Mouse (Mus musculus) limb, embryonic 14.5 days (tissue): Measurements from ENCODE around the gene Tagln2. TPM values are rescaled to one million over a fixed set of nuclear protein-coding genes. Genes with fewer than 3 reads are reported as not detected.

Experiments used
- ATAC-seq: fragments of 200-750 bp; cut with Nextera tagmentation; 2 replicates; pipeline ENCODE4 v1.8.0; 2017; ENCODE audit warnings: low read depth, moderate number of reproducible peaks, moderate TSS enrichment; ENCODE audit not compliant: low FRiP score
- DNase-seq: peaks from one replicate; pipeline ENCODE4 v3.0.0-alpha.2; 2015; ENCODE audit warnings: low spot score
- H3K27ac ChIP-seq: fragments of 300-500 bp; sonication (generic); replicated peaks from 2 replicates; pipeline ENCODE4 v1.5.1; 2014; ENCODE audit warnings: low read depth, mild to moderate bottlenecking, low read length, moderate library complexity, mixed read lengths
- H3K27me3 ChIP-seq: fragments of 300-500 bp; sonication (generic); 2 replicates; pipeline ENCODE4 v1.6.1; 2014; ENCODE audit warnings: low read length, mixed read lengths; ENCODE audit not compliant: control insufficient read depth, insufficient read depth
- H3K36me3 ChIP-seq: fragments of 300-500 bp; sonication (generic); 2 replicates; pipeline ENCODE4 v1.6.1; 2014; ENCODE audit warnings: mild to moderate bottlenecking, low read length, moderate library complexity, mixed read lengths; ENCODE audit not compliant: control insufficient read depth, insufficient read depth
- H3K4me1 ChIP-seq: fragments of 300-500 bp; sonication (generic); 2 replicates; pipeline ENCODE4 v1.6.1; 2014; ENCODE audit warnings: antibody characterized with exemption, low read length, mixed read lengths; ENCODE audit not compliant: control insufficient read depth, insufficient read depth
- H3K4me2 ChIP-seq: fragments of 300-500 bp; sonication (generic); replicated peaks from 2 replicates; pipeline ENCODE4 v1.6.1; 2014; ENCODE audit warnings: low read depth, mild to moderate bottlenecking, low read length, moderate library complexity; ENCODE audit not compliant: severe bottlenecking
- H3K4me3 ChIP-seq: fragments of 300-500 bp; sonication (generic); replicated peaks from 2 replicates; pipeline ENCODE4 v1.5.1; 2014; ENCODE audit warnings: low read length
- H3K9ac ChIP-seq: fragments of 300-500 bp; sonication (generic); 2 replicates; pipeline ENCODE4 v1.6.1; 2014; ENCODE audit warnings: mild to moderate bottlenecking, low read depth, low read length, moderate library complexity; ENCODE audit not compliant: severe bottlenecking
- H3K9me3 ChIP-seq: fragments of 300-500 bp; sonication (generic); 2 replicates; pipeline ENCODE4 v1.6.1; 2016; ENCODE audit warnings: low read length; ENCODE audit not compliant: control insufficient read depth
- POLR2A ChIP-seq: fragments of 200-500 bp; IDR thresholded peaks from 2 replicates; pipeline ENCODE4 v1.8.0; 2012; ENCODE audit warnings: inconsistent platforms, mild to moderate bottlenecking, moderate library complexity, borderline replicate concordance; ENCODE audit not compliant: insufficient read depth, insufficient read length; ENCODE audit errors: extremely low read depth
- WGBS: fragments of 180-500 bp; shearing (Covaris S2); extraction: QIAGEN DNeasy Blood & Tissue Kit; methylation state at CpG from one replicate; pipeline ENCODE4 v1.1.7; 2014; 5-methylcytosine and 5-hydroxymethylcytosine counted together
- polyA plus RNA-seq, 2 experiments: library from polyadenylated mRNA; depleted of rRNA in 1 of 2; stranded (reverse) in 1 of 2; unstranded in 1 of 2; fragments of >200 nt; fragmentation: Nextera tagmentation in 1 of 2; extraction: Ambion mirVana in 1 of 2; gene quantifications; 2 replicates each; pipeline versions ENCODE4 v1.2.1 to v1.2.3; 2012 to 2014

Gene Tagln2
- polyA plus RNA-seq, 2 experiments = 134 to 155 TPM

DNA sequence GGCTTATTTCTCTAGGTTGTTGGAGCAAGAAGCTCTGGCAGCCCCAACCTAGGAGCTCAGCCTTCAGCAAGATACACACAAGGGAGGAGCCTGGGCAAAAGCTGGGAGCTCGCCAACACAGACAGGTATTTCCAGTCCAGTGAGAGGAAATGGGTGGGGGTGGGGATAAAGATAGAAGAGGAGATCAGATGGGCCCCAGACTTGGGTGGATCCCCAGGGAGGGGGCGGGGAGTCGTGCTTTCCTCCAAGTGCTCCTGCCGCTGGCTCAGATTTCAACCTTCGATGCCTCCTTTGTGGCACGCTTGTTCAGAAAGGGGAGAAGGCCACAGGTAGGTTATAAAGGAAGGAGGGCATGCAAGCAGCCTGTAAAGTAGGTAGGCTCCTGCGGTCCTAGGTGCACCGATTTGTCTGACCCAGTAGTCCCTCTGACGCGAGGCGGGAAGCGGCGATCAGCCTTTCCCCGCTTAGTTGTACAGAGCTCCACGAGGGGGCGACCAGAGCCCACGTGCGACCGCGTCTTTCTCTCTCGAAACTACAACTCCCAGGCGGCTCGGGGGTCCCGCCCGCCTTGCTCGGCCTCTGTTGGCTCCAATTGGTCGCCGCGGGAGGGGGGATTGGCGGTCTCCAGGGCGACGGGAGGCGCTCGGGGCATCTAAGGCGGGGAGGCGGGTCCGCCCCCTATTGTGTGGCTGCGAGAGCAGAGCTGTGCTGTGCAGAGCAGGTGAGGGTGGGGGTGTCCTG lies 18.1 kb upstream of the Tagln2 start, which contains the start of gene Igsf9:
Igsf9 (plus strand) TSS at position 249 of the 741 bp plus-strand sequence.
- H3K27ac ChIP-seq = no peak within 1 kb of the TSS
- no peaks in the 10 kb centered on the region for H3K27me3 ChIP-seq
- no peaks in the 10 kb centered on the region for H3K9me3 ChIP-seq
- WGBS = 1% methylated on average over 36 of the region's 38 CpGs
- no peak for TF ChIP-seq POLR2A
- peak within 1 kb of the TSS; percentile 90 for H3K4me2 ChIP-seq
- ATAC-seq (peak; percentile 96), DNase-seq (peak; percentile 97)
- peak within 1 kb of the TSS; percentile 63 for H3K4me3 ChIP-seq
- H3K9ac ChIP-seq = peak within 1 kb of the TSS; percentile 65
- peaks cover 19% of the 10 kb centered on the region for H3K4me1 ChIP-seq
- H3K36me3 ChIP-seq = no peaks in the 10 kb centered on the region

DNA sequence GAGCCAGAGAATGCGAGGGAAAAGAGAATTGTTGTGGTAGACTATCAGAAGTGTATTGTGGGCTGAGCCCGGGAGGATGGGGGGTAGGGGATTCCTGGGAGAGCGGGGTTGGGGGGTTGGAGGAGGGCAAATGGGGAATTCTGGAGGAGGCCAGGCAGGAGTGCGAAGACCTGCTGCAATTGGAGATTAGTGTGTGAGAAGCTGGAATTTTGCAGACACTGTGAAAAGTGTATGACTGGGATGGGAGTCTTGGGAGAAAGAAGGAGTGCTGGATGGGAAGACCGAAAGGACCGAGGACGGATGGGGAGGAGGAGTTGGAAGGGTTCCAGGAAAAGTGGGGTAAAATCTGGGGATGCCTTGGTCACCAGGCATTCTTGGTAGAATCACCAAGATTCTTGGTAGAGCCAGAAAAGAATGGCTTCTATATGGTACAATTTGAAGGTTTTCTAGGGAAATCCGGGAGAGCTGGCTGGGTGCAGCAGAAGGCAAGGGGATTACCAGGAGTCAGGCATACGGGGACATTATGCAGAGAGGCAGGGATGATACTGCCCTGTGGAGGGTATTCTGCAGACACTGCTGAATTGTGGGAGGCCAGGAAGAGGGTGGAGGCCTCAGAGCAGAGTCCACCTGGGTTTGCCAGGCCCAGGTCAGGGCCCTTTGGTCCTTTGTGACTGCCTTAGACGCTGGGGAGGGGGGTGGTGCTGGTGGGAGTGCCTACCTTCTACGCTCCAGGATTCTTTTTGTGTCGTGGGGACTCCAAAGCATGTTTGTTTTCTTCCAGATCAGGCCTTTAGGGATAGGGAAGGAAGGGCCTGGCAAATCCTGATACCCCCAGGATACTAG lies 17.1 kb upstream of the Tagln2 start:
- Histone ChIP-seq H3K4me1 (peaks cover 19% of the 10 kb centered on the region), H3K9me3 (no peaks in the 10 kb centered on the region), H3K4me3 (peak overlapping the region; percentile 63), H3K9ac (peak overlapping the region; percentile 65), H3K36me3 (no peaks in the 10 kb centered on the region), H3K27ac (no peak overlapping the region), H3K4me2 (peak overlapping the region; percentile 90), H3K27me3 (no peaks in the 10 kb centered on the region)
- WGBS = 3% methylated on average over 12 of the region's 12 CpGs
- DNase-seq = no peak
- no peak for TF ChIP-seq POLR2A
- no peak for ATAC-seq

DNA sequence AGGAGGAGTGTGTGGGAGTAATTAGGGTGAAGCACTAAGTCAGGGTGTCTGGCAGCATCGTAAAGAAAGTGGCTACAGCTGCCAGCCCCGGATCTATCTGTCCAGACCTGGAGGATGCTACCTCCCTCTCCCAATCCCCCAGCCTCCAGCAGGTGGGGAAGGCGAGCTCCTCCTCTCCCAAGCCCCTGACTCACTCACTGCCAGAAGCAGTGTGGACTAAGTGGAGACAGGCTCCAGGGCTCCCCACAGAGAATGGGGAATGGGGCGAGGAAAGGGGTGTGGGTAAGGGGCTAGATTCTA lies 16.5 kb upstream of the Tagln2 start:
- no peaks in the 10 kb centered on the region for H3K27me3 ChIP-seq
- peak overlapping the region; percentile 63 for H3K4me3 ChIP-seq
- ATAC-seq (no peak), DNase-seq (no peak)
- TF ChIP-seq POLR2A = no peak
- peak overlapping the region; percentile 65; the same call in 1 of the 2 replicates for H3K9ac ChIP-seq
- peaks cover 19% of the 10 kb centered on the region for H3K4me1 ChIP-seq
- 17% methylated on average over 4 of the region's 4 CpGs for WGBS
- peak overlapping the region; percentile 90 for H3K4me2 ChIP-seq
- no peaks in the 10 kb centered on the region for H3K36me3 ChIP-seq
- H3K9me3 ChIP-seq = no peaks in the 10 kb centered on the region
- H3K27ac ChIP-seq = no peak overlapping the region

DNA sequence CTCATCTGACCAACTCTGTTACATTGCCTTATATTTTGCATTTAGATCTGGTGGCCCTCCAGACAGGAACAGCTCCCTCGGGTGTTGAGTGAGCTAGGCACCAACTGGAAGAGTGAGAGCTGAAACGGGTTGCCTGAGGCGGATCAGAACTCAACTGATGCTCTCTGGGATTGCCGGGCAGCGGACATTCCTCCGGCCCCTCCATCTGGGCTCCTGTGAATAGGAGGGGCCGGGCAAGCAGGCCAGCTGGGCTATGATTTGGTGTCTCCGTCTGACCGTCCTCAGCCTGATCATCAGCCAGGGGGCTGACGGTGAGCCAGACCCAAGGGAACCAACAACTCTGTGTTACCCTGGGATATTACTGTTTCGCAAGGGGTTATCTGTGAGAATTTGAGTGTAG lies 15.6 kb upstream of the Tagln2 start:
- WGBS = 59% methylated on average over 11 of the region's 11 CpGs
- no peak overlapping the region for H3K27ac ChIP-seq
- 0 out of 2 replicates have a peak overlapping the region, but pooled peaks have one; percentile 5 for H3K4me2 ChIP-seq
- H3K4me1 ChIP-seq = peaks cover 19% of the 10 kb centered on the region
- H3K36me3 ChIP-seq = no peaks in the 10 kb centered on the region
- H3K27me3 ChIP-seq = no peaks in the 10 kb centered on the region
- H3K9ac ChIP-seq = no peak overlapping the region
- no peak overlapping the region; the same call in 1 of the 2 replicates for H3K4me3 ChIP-seq
- DNase-seq (no peak), ATAC-seq (no peak)
- no peaks in the 10 kb centered on the region for H3K9me3 ChIP-seq
- TF ChIP-seq POLR2A = no peak

DNA sequence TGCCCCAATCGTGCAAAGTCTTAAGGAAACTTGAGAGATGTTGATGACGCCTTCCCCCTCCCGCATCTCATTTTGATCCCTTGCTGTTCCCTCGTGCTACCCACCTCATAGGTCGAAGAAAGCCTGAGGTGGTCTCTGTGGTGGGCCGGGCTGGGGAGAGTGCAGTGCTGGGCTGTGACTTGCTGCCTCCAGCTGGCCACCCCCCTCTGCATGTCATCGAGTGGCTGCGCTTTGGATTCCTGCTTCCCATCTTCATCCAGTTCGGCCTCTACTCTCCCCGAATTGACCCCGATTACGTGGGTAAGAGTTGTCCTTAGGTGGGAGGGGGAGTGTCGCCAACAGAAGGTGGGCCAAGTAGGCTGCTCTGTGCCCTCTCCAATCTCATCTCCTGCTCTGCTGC lies 15.2 kb upstream of the Tagln2 start:
- no peak overlapping the region for H3K9ac ChIP-seq
- peaks cover 19% of the 10 kb centered on the region for H3K4me1 ChIP-seq
- no peak overlapping the region for H3K27ac ChIP-seq
- DNase-seq (no peak), ATAC-seq (no peak)
- H3K4me3 ChIP-seq = no peak overlapping the region
- H3K4me2 ChIP-seq = no peak overlapping the region
- no peaks in the 10 kb centered on the region for H3K9me3 ChIP-seq
- H3K36me3 ChIP-seq = no peaks in the 10 kb centered on the region
- TF ChIP-seq POLR2A = no peak
- H3K27me3 ChIP-seq = no peaks in the 10 kb centered on the region
- WGBS = 64% methylated on average over 13 of the region's 13 CpGs
